Mouse (Mus musculus): ENCODE data around the gene Eloa. TPM values are rescaled to one million over a fixed set of nuclear protein-coding genes. Genes with fewer than 3 reads are reported as not detected.
A peak's percentile ranks its signal among the peaks of the same experiment; 100 is the strongest.

The Eloa gene
- polyA plus RNA-seq, 2 experiments, result 16.2 to 30.0 TPM

DNA sequence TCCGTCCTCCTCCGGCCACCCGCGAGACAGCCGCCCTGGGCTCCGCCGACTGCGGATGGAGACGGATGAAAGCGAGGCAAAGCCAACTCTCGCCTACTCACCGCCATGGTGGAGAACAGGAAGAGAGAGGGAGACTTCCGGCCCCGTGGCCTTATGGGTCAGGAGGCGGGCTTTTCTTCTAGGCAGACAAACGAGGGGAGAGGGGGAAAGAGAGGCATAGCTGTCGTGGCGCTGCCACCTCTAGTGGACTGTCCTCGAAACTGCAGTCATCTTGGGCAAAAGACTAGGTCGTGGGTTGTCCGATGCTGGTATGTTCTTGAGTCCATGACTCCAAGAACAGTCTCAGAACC lies 31.7 kb upstream of the Eloa start, which contains the start of gene Rpl11:
Gene Rpl11, minus strand, starts transcription at position 182 of the 350 bp plus-strand sequence.
- H3K27ac ChIP-seq, result peak within 1 kb of the TSS; percentile 64
- peak within 1 kb of the TSS; percentile 80 to 90 for H3K4me3 ChIP-seq (ENCODE audit: insufficient read depth in 1 of 2, low read depth in 2 of 2, low read length in 2 of 2)
- H3K4me1 ChIP-seq (replicated peaks; ENCODE audit: control insufficient read depth in 2 of 2, insufficient read depth in 2 of 2, low read length in 1 of 2), result peaks cover 8 to 16% of the 10 kb centered on the region in 2 experiments
- H3K9ac ChIP-seq (replicated peaks), result peak within 1 kb of the TSS; percentile 98
- under 1% methylated on average over 21 of the region's 21 CpGs for WGBS (ENCODE audit: insufficient replicate concordance)
- peaks cover 38% of the 10 kb centered on the region for H3K36me3 ChIP-seq (replicated peaks; ENCODE audit: control insufficient read depth, insufficient read depth, low read depth)
- ATAC-seq (ENCODE audit: insufficient read depth), result peak; percentile 95
- peak within 1 kb of the TSS; percentile 86 for H3K4me2 ChIP-seq (ENCODE audit: low read depth)
- H3K27me3 ChIP-seq (ENCODE audit: control insufficient read depth, insufficient read depth, low read length), result no peaks in the 10 kb centered on the region; the same call in 1 of the 2 replicates
- TF ChIP-seq EP300 (IDR thresholded peaks at IDR 0.05; ENCODE audit: low read depth) (0 out of 2 replicates have a peak, but pooled peaks have one; percentile 31), CTCF (IDR thresholded peaks at IDR 0.05; ENCODE audit: low read depth) (peak; percentile 97)
- H3K9me3 ChIP-seq (ENCODE audit: control insufficient read depth, low read length), result no peaks in the 10 kb centered on the region
- DNase-seq (ENCODE audit: low read depth in 3 of 3, low spot score in 3 of 3), result peak; percentile 88 to 92 (median 90)

DNA sequence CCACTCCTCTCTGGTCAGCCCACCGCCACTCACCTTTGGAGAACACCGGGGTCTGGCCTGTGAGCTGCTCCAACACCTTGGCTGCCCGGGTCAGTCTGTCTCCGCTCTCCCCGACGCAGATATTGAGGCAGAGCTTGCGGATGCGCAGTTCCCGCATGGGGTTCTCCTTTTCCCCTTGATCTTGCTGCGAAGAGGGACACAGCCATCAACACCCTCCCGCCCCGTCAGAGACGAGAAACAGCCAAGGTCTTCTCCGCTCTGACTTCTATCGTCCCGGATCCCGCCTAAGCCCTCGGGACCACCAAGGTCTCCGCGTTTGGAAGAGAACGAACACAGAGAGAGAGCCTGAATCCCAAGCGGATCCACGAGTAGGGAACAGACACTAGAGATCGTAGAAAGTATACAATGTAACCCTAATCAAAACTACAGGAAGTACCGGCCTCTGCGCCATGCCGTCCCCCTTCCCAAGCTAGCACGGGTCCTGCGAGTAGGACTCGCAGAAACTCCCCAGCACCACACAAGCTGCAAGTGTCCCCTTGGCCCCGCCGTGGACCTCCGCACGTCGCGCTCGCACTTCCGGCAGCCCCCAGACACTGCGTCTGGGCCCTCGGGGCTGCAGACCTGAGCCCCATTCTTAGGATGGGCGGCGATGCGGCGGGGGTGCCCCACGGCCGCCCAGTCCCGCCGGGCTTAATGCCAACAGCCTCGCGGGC lies 31.1 kb upstream of the Eloa start:
- DNase-seq (ENCODE audit: low read depth in 3 of 3, low spot score in 3 of 3), result no peak
- Histone ChIP-seq H3K9me3 (ENCODE audit: control insufficient read depth, low read length) (no peaks in the 10 kb centered on the region), H3K9ac (replicated peaks) (peak overlapping the region; percentile 98), H3K4me1 (replicated peaks; ENCODE audit: control insufficient read depth in 2 of 2, insufficient read depth in 2 of 2, low read length in 1 of 2) (peaks cover 8 to 16% of the 10 kb centered on the region in 2 experiments), H3K27ac (peak overlapping the region; percentile 64), H3K27me3 (ENCODE audit: control insufficient read depth, insufficient read depth, low read length) (no peaks in the 10 kb centered on the region; the same call in 1 of the 2 replicates), H3K4me2 (ENCODE audit: low read depth) (peak overlapping the region; percentile 86), H3K36me3 (replicated peaks; ENCODE audit: control insufficient read depth, insufficient read depth, low read depth) (peaks cover 38% of the 10 kb centered on the region), H3K4me3 (ENCODE audit: insufficient read depth in 1 of 2, low read depth in 2 of 2, low read length in 2 of 2) (peak overlapping the region; percentile 80 to 90)
- ATAC-seq (ENCODE audit: insufficient read depth), result peak; percentile 64
- WGBS (ENCODE audit: insufficient replicate concordance), result 0% methylated on average over 50 of the region's 50 CpGs
- TF ChIP-seq CTCF (IDR thresholded peaks at IDR 0.05; ENCODE audit: low read depth), result no peak
- no peak for TF ChIP-seq EP300 (IDR thresholded peaks at IDR 0.05; ENCODE audit: low read depth)

DNA sequence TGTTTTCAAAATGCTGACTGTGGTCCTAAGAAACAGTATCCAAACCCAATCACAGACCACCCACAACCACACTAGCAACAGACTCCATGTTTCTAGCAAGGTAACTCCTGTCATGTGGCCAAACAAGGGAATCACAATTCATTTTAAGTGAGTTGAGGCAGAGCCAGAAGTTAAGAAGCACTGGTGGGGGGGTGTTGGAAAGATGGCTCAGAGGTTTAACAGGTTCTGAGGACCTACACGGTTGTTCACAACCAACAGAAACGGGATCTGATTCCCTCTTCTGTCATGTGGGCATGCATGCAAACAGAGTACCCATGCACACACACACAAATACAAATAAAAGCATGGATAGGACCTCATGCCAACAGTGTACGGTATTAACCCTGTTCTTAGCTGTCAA lies 30.5 kb upstream of the Eloa start:
- TF ChIP-seq EP300 (IDR thresholded peaks at IDR 0.05; ENCODE audit: low read depth), result no peak
- Histone ChIP-seq H3K27ac (peak overlapping the region; percentile 6), H3K9ac (replicated peaks) (peak overlapping the region; percentile 98), H3K9me3 (ENCODE audit: control insufficient read depth, low read length) (no peaks in the 10 kb centered on the region), H3K27me3 (ENCODE audit: control insufficient read depth, insufficient read depth, low read length) (no peaks in the 10 kb centered on the region; the same call in 1 of the 2 replicates), H3K4me2 (ENCODE audit: low read depth) (peak overlapping the region; percentile 86), H3K4me1 (replicated peaks; ENCODE audit: control insufficient read depth in 2 of 2, insufficient read depth in 2 of 2, low read length in 1 of 2) (peaks cover 8 to 16% of the 10 kb centered on the region in 2 experiments), H3K4me3 (ENCODE audit: insufficient read depth in 1 of 2, low read depth in 2 of 2, low read length in 2 of 2) (peak overlapping the region; percentile 80 to 90), H3K36me3 (replicated peaks; ENCODE audit: control insufficient read depth, insufficient read depth, low read depth) (peaks cover 38% of the 10 kb centered on the region)
- DNase-seq (ENCODE audit: low read depth in 3 of 3, low spot score in 3 of 3) (no peak), ATAC-seq (ENCODE audit: insufficient read depth) (no peak)
- WGBS (ENCODE audit: insufficient replicate concordance), result 3% methylated on average over 3 of the region's 3 CpGs

DNA sequence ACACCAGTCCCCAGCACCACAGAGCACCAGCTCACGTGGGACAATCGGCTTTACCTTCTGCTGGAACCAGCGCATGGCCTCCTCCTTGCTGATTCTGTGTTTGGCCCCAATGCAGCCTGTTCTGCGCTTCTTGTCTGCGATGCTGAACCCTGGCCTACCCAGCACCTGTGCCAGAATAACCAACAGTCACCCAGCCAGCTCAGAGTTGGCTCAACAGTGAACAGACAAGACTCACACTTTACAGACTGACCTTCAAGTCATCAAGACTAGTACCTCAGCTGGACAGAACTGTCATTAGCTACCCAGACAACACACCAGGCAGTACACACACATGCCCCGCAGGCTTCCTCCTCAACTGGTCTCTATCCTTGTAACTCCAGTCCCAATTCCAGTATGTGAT lies 28.7 kb upstream of the Eloa start:
- DNase-seq (ENCODE audit: low read depth in 3 of 3, low spot score in 3 of 3) (no peak), ATAC-seq (ENCODE audit: insufficient read depth) (no peak)
- Histone ChIP-seq H3K9ac (replicated peaks) (no peak overlapping the region), H3K4me1 (replicated peaks; ENCODE audit: control insufficient read depth in 2 of 2, insufficient read depth in 2 of 2, low read length in 1 of 2) (peaks cover 8 to 16% of the 10 kb centered on the region in 2 experiments), H3K4me2 (ENCODE audit: low read depth) (no peak overlapping the region), H3K9me3 (ENCODE audit: control insufficient read depth, low read length) (no peaks in the 10 kb centered on the region), H3K4me3 (ENCODE audit: insufficient read depth in 1 of 2, low read depth in 2 of 2, low read length in 2 of 2) (no peak overlapping the region), H3K27ac (no peak overlapping the region), H3K36me3 (replicated peaks; ENCODE audit: control insufficient read depth, insufficient read depth, low read depth) (peaks cover 38% of the 10 kb centered on the region), H3K27me3 (ENCODE audit: control insufficient read depth, insufficient read depth, low read length) (no peaks in the 10 kb centered on the region; the same call in 1 of the 2 replicates)
- 86% methylated on average over 6 of the region's 6 CpGs for WGBS (ENCODE audit: insufficient replicate concordance)
- TF ChIP-seq EP300 (IDR thresholded peaks at IDR 0.05; ENCODE audit: low read depth) (no peak), CTCF (IDR thresholded peaks at IDR 0.05; ENCODE audit: low read depth) (no peak)

DNA sequence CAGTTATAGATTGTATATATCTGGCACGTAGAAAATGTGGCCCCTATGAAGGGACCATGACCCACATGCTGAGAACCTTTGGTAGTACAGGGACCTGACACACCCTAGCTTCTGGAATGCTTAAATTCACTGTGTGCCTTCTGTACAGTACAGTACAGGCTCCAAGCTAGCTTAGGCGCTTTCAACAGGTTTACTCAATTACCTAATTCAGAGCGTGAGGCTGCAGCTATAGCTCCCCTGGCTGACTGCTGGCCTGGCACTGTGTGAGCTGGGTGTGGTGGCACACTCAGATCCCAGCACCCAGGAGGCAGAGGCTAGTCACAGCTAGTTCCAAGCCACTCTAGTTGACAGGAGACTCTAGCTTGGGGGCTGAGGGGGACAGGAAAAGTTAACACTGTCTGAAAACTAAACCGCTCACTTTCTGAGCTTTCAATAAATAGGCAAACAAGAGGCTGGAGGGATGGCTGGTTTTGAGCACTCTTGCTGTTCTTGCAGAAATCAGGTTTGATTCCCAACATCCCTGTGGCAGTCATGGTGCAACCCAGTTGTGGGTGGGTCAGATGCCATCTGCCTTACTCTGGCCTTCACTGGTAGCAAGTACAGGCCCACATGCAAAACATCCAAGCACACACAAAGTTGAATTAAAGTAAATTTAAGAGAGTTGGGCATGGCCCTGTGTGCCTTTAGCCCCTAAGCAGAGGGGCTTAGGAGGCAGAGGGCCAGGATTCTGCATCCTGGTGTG lies 26.9 kb upstream of the Eloa start:
- Histone ChIP-seq H3K27ac (no peak overlapping the region), H3K4me2 (ENCODE audit: low read depth) (no peak overlapping the region), H3K27me3 (ENCODE audit: control insufficient read depth, insufficient read depth, low read length) (no peaks in the 10 kb centered on the region), H3K4me1 (replicated peaks; ENCODE audit: control insufficient read depth in 2 of 2, insufficient read depth in 2 of 2, low read length in 1 of 2) (peaks cover 3 to 16% of the 10 kb centered on the region in 2 experiments), H3K36me3 (replicated peaks; ENCODE audit: control insufficient read depth, insufficient read depth, low read depth) (peaks cover 38% of the 10 kb centered on the region), H3K9me3 (ENCODE audit: control insufficient read depth, low read length) (no peaks in the 10 kb centered on the region), H3K4me3 (ENCODE audit: insufficient read depth in 1 of 2, low read depth in 2 of 2, low read length in 2 of 2) (no peak overlapping the region), H3K9ac (replicated peaks) (no peak overlapping the region)
- no peak for DNase-seq (ENCODE audit: low read depth in 3 of 3, low spot score in 3 of 3)
- TF ChIP-seq CTCF (IDR thresholded peaks at IDR 0.05; ENCODE audit: low read depth) (no peak), EP300 (IDR thresholded peaks at IDR 0.05; ENCODE audit: low read depth) (no peak)
- no peak for ATAC-seq (ENCODE audit: insufficient read depth)
- WGBS (ENCODE audit: insufficient replicate concordance), result 58% methylated on average over 4 of the region's 4 CpGs
